In genomic region chr1:133164591-133165011, GRCm38 (mm10) we compare ENCODE assay signal across 8 mouse cellular contexts. TPM values are rescaled to one million over a fixed set of nuclear protein-coding genes. Genes with fewer than 3 reads are reported as not detected.
DNase-seq lines count a peak whose midpoint lies in the region; ATAC-seq and TF ChIP-seq lines count a peak whose summit lies in the region.

No protein-coding gene starts in this region.

- H3K4me3 ChIP-seq in kidney, embryonic 14.5 days (ENCODE audit: low read length) = peak overlapping the region; percentile 63
- peak overlapping the region; percentile 57; the same call in 1 of the 2 replicates for H3K4me3 ChIP-seq in midbrain, postnatal 0 days (ENCODE audit: low read depth, low read length)

- H3K4me1 ChIP-seq in kidney, embryonic 14.5 days (ENCODE audit: control insufficient read depth, insufficient read depth, low read length) = peaks cover 3% of the 10 kb centered on the region; the same call in 1 of the 2 replicates
- H3K4me1 ChIP-seq in midbrain, postnatal 0 days (ENCODE audit: insufficient read depth, low read length) = 0 out of 2 replicates have a peak, but pooled peaks cover 4% of the 10 kb centered on the region

- DNase-seq in CD4-positive, CD25-positive, alpha-beta regulatory T cell, adult 2 months (ENCODE audit: low read depth, low spot score) = peak; percentile 29
- DNase-seq in urinary bladder, adult 2 months (ENCODE audit: low spot score) = peak; percentile 40
- DNase-seq in urinary bladder, postnatal 4 days (ENCODE audit: low spot score in 2 of 2) = no peak
- peak; percentile 13 for DNase-seq in midbrain, postnatal 0 days (ENCODE audit: low spot score)
- DNase-seq in spleen, postnatal 4 days (ENCODE audit: low spot score in 2 of 2) = no peak
- DNase-seq in ovary, adult 18-20 months (ENCODE audit: low spot score) = no peak

- H3K36me3 ChIP-seq in kidney, embryonic 14.5 days (ENCODE audit: control insufficient read depth, insufficient read depth, low read length) = no peaks in the 10 kb centered on the region
- no peaks in the 10 kb centered on the region for H3K36me3 ChIP-seq in midbrain, postnatal 0 days (ENCODE audit: insufficient read depth, low read length)

- peak overlapping the region; percentile 61; the same call in 1 of the 2 replicates for H3K9ac ChIP-seq in kidney, embryonic 14.5 days (ENCODE audit: low read depth, low read length)
- no peak overlapping the region for H3K9ac ChIP-seq in midbrain, postnatal 0 days (replicated peaks; ENCODE audit: low read length, poor library complexity, severe bottlenecking)

- TF ChIP-seq CTCF in midbrain, postnatal 0 days (IDR thresholded peaks at IDR 0.05) = no peak

- H3K9me3 ChIP-seq in kidney, embryonic 14.5 days (ENCODE audit: control insufficient read depth, low read length) = no peaks in the 10 kb centered on the region
- H3K9me3 ChIP-seq in midbrain, postnatal 0 days (ENCODE audit: low read length) = no peaks in the 10 kb centered on the region

- ATAC-seq in CD4-positive, CD25-positive, alpha-beta regulatory T cell, adult 4 months = no peak
- peak; percentile 45 for ATAC-seq in kidney, embryonic 14.5 days (ENCODE audit: low FRiP score, low TSS enrichment)
- ATAC-seq in midbrain, postnatal 0 days (ENCODE audit: low FRiP score) = no peak

- WGBS in kidney, embryonic 14.5 days = under 1% methylated on average over 10 of the region's 10 CpGs
- WGBS in midbrain, postnatal 0 days = 6% methylated on average over 10 of the region's 10 CpGs

- H3K27ac ChIP-seq in kidney, embryonic 14.5 days (ENCODE audit: low read depth, low read length) = no peak overlapping the region
- no peak overlapping the region for H3K27ac ChIP-seq in midbrain, postnatal 0 days (ENCODE audit: low read depth, low read length)

- peaks cover 47% of the 10 kb centered on the region for H3K27me3 ChIP-seq in kidney, embryonic 14.5 days (ENCODE audit: control insufficient read depth, insufficient read depth, low read length)
- peaks cover 15% of the 10 kb centered on the region for H3K27me3 ChIP-seq in midbrain, postnatal 0 days (ENCODE audit: insufficient read depth, low read length)

- H3K4me2 ChIP-seq in kidney, embryonic 14.5 days (replicated peaks; ENCODE audit: low read depth, low read length) = peak overlapping the region; percentile 98
- peak overlapping the region; percentile 98 for H3K4me2 ChIP-seq in midbrain, postnatal 0 days (ENCODE audit: low read depth, low read length, poor library complexity, severe bottlenecking)

RNA-seq across cellular contexts. Expression of gene Plekha6, which starts 0.6 kb away (rescaled TPM):
- polyA plus RNA-seq in CD4-positive, CD25-positive, alpha-beta regulatory T cell, adult 4 months (2017; shearing (Covaris generic)) = not detected
- 81.1 and 94.9 TPM in 2 replicates for polyA plus RNA-seq in urinary bladder, adult 2 months (2012; rRNA removed)
- 3.3 and 6.1 TPM in 2 replicates for polyA plus RNA-seq in kidney, embryonic 14.5 days (2014; fragmentation: Nextera tagmentation; extraction: Ambion mirVana)
- 49.3 and 52.2 TPM in 2 replicates for total RNA-seq in midbrain, postnatal 0 days (2014; rRNA removed)
- 9.4 and 11.9 TPM in 2 replicates for polyA plus RNA-seq in midbrain, postnatal 0 days (2015; fragmentation: Nextera tagmentation; extraction: Ambion mirVana)

RNA-seq across cellular contexts. Expression of gene Ppp1r15b, which starts 33.7 kb away (rescaled TPM):
- polyA plus RNA-seq in CD4-positive, CD25-positive, alpha-beta regulatory T cell, adult 4 months (2017; shearing (Covaris generic)) = 10 to 100 TPM; 20.6 to 21.8 TPM
- 30.5 and 30.9 TPM in 2 replicates for polyA plus RNA-seq in urinary bladder, adult 2 months (2012; rRNA removed)
- polyA plus RNA-seq in kidney, embryonic 14.5 days (2014; fragmentation: Nextera tagmentation; extraction: Ambion mirVana) = 17.9 and 49.4 TPM in 2 replicates
- 42.3 and 45.3 TPM in 2 replicates for total RNA-seq in midbrain, postnatal 0 days (2014; rRNA removed)
- 16.9 and 17.5 TPM in 2 replicates for polyA plus RNA-seq in midbrain, postnatal 0 days (2015; fragmentation: Nextera tagmentation; extraction: Ambion mirVana)

Comparison
In these comparisons a context has a peak if more than half of its experiments do, and no peak if none do; other contexts are left out.
1. DNase-seq: peak in CD4-positive, CD25-positive, alpha-beta regulatory T cell, adult 2 months (single experiment), urinary bladder, adult 2 months (single experiment) and midbrain, postnatal 0 days (single experiment); none in urinary bladder, postnatal 4 days (0 of 2), spleen, postnatal 4 days (0 of 2) and ovary, adult 18-20 months (single experiment).